In the genomic region with DNA sequence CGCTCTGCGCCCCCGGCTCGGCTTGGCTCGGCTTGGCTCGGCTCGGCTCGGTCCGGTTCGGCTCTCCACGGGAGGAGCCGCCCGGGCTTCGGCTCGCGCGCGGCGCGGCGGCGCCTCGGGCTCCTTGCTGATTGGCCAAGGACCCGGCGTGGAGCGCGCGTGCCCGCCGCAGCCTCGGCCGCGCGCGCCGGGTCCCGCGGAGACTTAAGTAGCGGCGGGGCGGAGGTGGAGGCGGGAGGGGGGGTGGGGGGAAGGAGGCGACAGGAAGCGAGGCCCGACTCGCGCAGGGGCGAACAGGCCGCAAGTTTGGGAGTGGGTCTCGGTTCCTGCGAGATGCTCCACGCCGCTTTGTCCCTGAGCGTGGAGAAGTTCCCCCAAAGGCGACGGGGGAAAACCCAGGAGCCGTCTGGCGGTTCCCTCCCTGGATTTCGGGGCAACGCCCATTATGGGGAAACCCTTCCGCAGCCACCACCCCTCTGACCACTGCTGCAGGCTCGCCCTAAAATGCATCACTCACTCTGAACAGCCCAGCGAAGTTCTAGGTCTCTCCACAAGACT, we compare ENCODE assay signal across 8 mouse cellular contexts. TPM values are rescaled to one million over a fixed set of nuclear protein-coding genes. Genes with fewer than 3 reads are reported as not detected.
DNase-seq lines count a peak whose midpoint lies in the region; ATAC-seq lines count a peak whose summit lies in the region.

TSS of gene Camkk2 (minus strand) at position 133 of the 558 bp plus-strand sequence.

- intact Hi-C loops in left cerebral cortex, postnatal 14 days (cut with DNase I) = no loop called here

- 0 out of 2 replicates have a peak, but pooled peaks have one; percentile 28 for ATAC-seq in megakaryocyte-erythroid progenitor cell, adult 5-6 weeks (replicated peaks; ENCODE audit: low FRiP score, low TSS enrichment, poor library complexity, severe bottlenecking)

- DNase-seq in adrenal gland, adult 18-20 months (ENCODE audit: low spot score in 2 of 2) = peak; percentile 78 to 84
- peak; percentile 81 for DNase-seq in embryo, embryonic 10 days (ENCODE audit: low spot score)
- peak; percentile 80 for DNase-seq in gastrocnemius, postnatal 10 days
- DNase-seq in hindlimb bud, embryonic 11.5 days (ENCODE audit: extremely low spot score, low read depth, low spot score) = peak; percentile 28
- peak; percentile 87 to 88 for DNase-seq in left cerebral cortex, postnatal 14 days (ENCODE audit: low spot score in 2 of 2)
- DNase-seq in right cerebral cortex, postnatal 14 days = peak; percentile 88
- DNase-seq in urinary bladder, postnatal 36 days (ENCODE audit: low spot score in 2 of 2) = peak; percentile 72 to 79

RNA-seq across cellular contexts. Expression of gene Camkk2, which starts in this region (rescaled TPM):
- 10 to 100 TPM; 26.7 to 36.4 TPM for total RNA-seq in adrenal gland, adult 18-20 months (2021)
- total RNA-seq in gastrocnemius, postnatal 10 days (2021) = 10 to 100 TPM in 1 of 2 experiments, 1 to 10 TPM in 1; 9.7 to 15.6 TPM
- total RNA-seq in left cerebral cortex, postnatal 14 days (2021) = 100 to 1,000 TPM; 214 to 248 TPM
- total RNA-seq in megakaryocyte-erythroid progenitor cell, adult 5-6 weeks (2014; fragmentation: Nextera tagmentation) = 39.0 and 40.9 TPM in 2 replicates
- 15.8 and 18.4 TPM in 2 replicates for total RNA-seq in megakaryocyte-erythroid progenitor cell, adult 5-6 weeks (2017)

Comparison
In these comparisons a context has a peak if more than half of its experiments do, and no peak if none do; other contexts are left out.
1. Peak in every context shown above with its lines: DNase-seq and ATAC-seq.
2. RNA of gene Camkk2 (total RNA-seq): 214 to 248 TPM in left cerebral cortex, postnatal 14 days; 15.8 to 40.9 TPM in megakaryocyte-erythroid progenitor cell, adult 5-6 weeks, 26.7 to 36.4 TPM in adrenal gland, adult 18-20 months and 9.7 to 15.6 TPM in gastrocnemius, postnatal 10 days; every median in the first group is over 4 times any median in the second.
3. DNase-seq: peak in every context shown above with its lines; median percentile 88 in right cerebral cortex, postnatal 14 days; 88 in left cerebral cortex, postnatal 14 days; 81 in adrenal gland, adult 18-20 months; 81 in embryo, embryonic 10 days; 80 in gastrocnemius, postnatal 10 days; 76 in urinary bladder, postnatal 36 days; 28 in hindlimb bud, embryonic 11.5 days.